Mouse (Mus musculus) bone marrow macrophage, adult 2 months (primary cell): Measurements from ENCODE around the gene Olfr1085.
"Not testable (repeated sequence)": the region's sequence is repeated elsewhere in the genome, so short reads cannot be mapped to it uniquely, and the experiment has no call there.

Source experiments
- CTCF ChIP-seq: IDR thresholded peaks from 2 replicates; pipeline ENCODE4 v1.5.1; 2012; ENCODE audit warnings: low read depth, mild to moderate bottlenecking, low read length, moderate library complexity
- POLR2A ChIP-seq: IDR thresholded peaks from 2 replicates; pipeline ENCODE4 v1.6.1; 2012; ENCODE audit warnings: mild to moderate bottlenecking, low read depth, low read length, borderline replicate concordance

GRCm38 (mm10) chr2:86639625-86640024, 22.2 kb downstream of the Olfr1085 start, which contains the start of gene Olfr1084:
- not testable (repeated sequence) for TF ChIP-seq POLR2A, CTCF
